Mouse (Mus musculus) heart, adult 2 months (tissue): ENCODE data around the gene Topaz1.

Experiments used
- CTCF ChIP-seq: fragments of 200-600 bp; IDR thresholded peaks from 2 replicates; pipeline ENCODE4 v1.8.1; 2022; ENCODE audit warnings: antibody characterized with exemption, mild to moderate bottlenecking, moderate library complexity
- POLR2A ChIP-seq: fragments of 200-500 bp; IDR thresholded peaks from 2 replicates; pipeline ENCODE4 v1.6.1; 2011; ENCODE audit warnings: mild to moderate bottlenecking, low read depth, low read length, control low read depth; ENCODE audit not compliant: insufficient read depth

DNA sequence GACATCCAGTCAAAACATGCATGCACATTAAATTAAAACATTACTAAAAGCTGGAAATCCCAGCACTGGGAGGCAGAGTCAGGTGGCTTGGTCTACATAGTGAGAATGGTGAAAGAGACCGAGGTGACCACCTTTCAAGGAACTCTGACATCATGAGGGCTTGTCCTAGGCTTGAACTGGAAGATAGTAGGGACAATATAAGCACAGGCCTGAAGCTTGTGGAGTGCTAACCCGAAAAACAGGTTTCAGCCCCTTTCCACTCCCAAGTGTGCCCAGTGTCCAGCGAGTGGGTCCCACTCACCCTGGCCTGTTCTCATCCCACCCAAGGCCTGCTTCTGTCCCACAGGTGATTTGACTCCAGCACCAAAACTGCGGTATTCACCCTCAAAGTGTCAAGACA, 90.1 kb downstream of the Topaz1 start:
- TF ChIP-seq CTCF (no peak), POLR2A (no peak)
